Mouse (Mus musculus) limb, embryonic 11.5 days (tissue): ENCODE measurements around the gene Slc26a10. TPM values are rescaled to one million over a fixed set of nuclear protein-coding genes. Genes with fewer than 3 reads are reported as not detected.

Source experiments
- ATAC-seq: fragments of 200-750 bp; cut with Nextera tagmentation; 2 replicates; pipeline ENCODE4 v1.8.0; 2017; ENCODE audit warnings: low read depth; ENCODE audit not compliant: insufficient number of reproducible peaks, low FRiP score, low TSS enrichment
- DNase-seq: peaks from one replicate; pipeline ENCODE4 v3.0.0-alpha.2; 2015; ENCODE audit warnings: low spot score
- H3K27ac ChIP-seq: fragments of 300-500 bp; sonication (generic); replicated peaks from 2 replicates; pipeline ENCODE4 v1.5.1; 2014; ENCODE audit warnings: low read depth, mild to moderate bottlenecking, low read length
- H3K27me3 ChIP-seq: fragments of 300-500 bp; sonication (generic); 2 replicates; pipeline ENCODE4 v1.6.1; 2014; ENCODE audit warnings: mild to moderate bottlenecking, low read length, mixed read lengths; ENCODE audit not compliant: control insufficient read depth, insufficient read depth
- H3K36me3 ChIP-seq: fragments of 300-500 bp; sonication (generic); 2 replicates; pipeline ENCODE4 v1.6.1; 2014; ENCODE audit warnings: mild to moderate bottlenecking, low read length, moderate library complexity, mixed read lengths; ENCODE audit not compliant: control insufficient read depth, insufficient read depth
- H3K4me1 ChIP-seq: fragments of 300-500 bp; sonication (generic); 2 replicates; pipeline ENCODE4 v1.6.1; 2014; ENCODE audit warnings: low read length, mixed read lengths; ENCODE audit not compliant: control insufficient read depth, insufficient read depth
- H3K4me2 ChIP-seq: fragments of 300-500 bp; sonication (generic); 2 replicates; pipeline ENCODE4 v1.6.1; 2014; ENCODE audit warnings: low read depth, mild to moderate bottlenecking, moderate library complexity; ENCODE audit not compliant: severe bottlenecking
- H3K4me3 ChIP-seq: fragments of 300-500 bp; sonication (generic); 2 replicates; pipeline ENCODE4 v1.5.1; 2014; ENCODE audit warnings: low read depth, low read length
- H3K9ac ChIP-seq: fragments of 300-500 bp; sonication (generic); 2 replicates; pipeline ENCODE4 v1.6.1; 2014; ENCODE audit warnings: mild to moderate bottlenecking, low read length
- H3K9me3 ChIP-seq: fragments of 300-500 bp; sonication (generic); 2 replicates; pipeline ENCODE4 v1.6.1; 2016; ENCODE audit warnings: low read length; ENCODE audit not compliant: control insufficient read depth
- WGBS: fragments of 180-500 bp; shearing (Covaris S2); extraction: QIAGEN DNeasy Blood & Tissue Kit; methylation state at CpG from one replicate; pipeline ENCODE4 v1.1.7; 2014; 5-methylcytosine and 5-hydroxymethylcytosine counted together
- polyA plus RNA-seq: library from polyadenylated mRNA; unstranded; fragments of >200 nt; fragmentation: Nextera tagmentation; extraction: Ambion mirVana; gene quantifications from 2 replicates; pipeline ENCODE4 v1.2.1, GENCODE M21; 2014

Gene Slc26a10
- polyA plus RNA-seq, 1 experiment from 2014 or later = 2.7 TPM

- no peak for ATAC-seq
- no peak overlapping the region for H3K9ac ChIP-seq
- peaks cover 4% of the 10 kb centered on the region; the same call in 1 of the 2 replicates for H3K4me1 ChIP-seq
- DNase-seq = peak; percentile 77
- no peak overlapping the region for H3K27ac ChIP-seq
- H3K9me3 ChIP-seq = no peaks in the 10 kb centered on the region
- H3K27me3 ChIP-seq = no peaks in the 10 kb centered on the region
- H3K4me3 ChIP-seq = no peak overlapping the region; the same call in 1 of the 2 replicates
- WGBS = 9% methylated on average over 4 of the region's 4 CpGs
- H3K4me2 ChIP-seq = peak overlapping the region; percentile 40; the same call in 1 of the 2 replicates
- H3K36me3 ChIP-seq = peaks cover 4% of the 10 kb centered on the region; the same call in 1 of the 2 replicates
Observed at GRCm38 (mm10) chr10:127123436-127123805, 57.0 kb downstream of the Slc26a10 start.

- Histone ChIP-seq H3K4me1 (peaks cover 4% of the 10 kb centered on the region; the same call in 1 of the 2 replicates), H3K27me3 (no peaks in the 10 kb centered on the region), H3K9ac (no peak overlapping the region), H3K4me2 (peak overlapping the region; percentile 40), H3K9me3 (no peaks in the 10 kb centered on the region), H3K36me3 (peaks cover 4% of the 10 kb centered on the region; the same call in 1 of the 2 replicates), H3K27ac (no peak overlapping the region), H3K4me3 (no peak overlapping the region; the same call in 1 of the 2 replicates)
- ATAC-seq (no peak), DNase-seq (peak; percentile 60)
- 12% methylated on average over 13 of the region's 13 CpGs for WGBS
Observed at GRCm38 (mm10) chr10:127122784-127123435, 57.5 kb downstream of the Slc26a10 start.

- Histone ChIP-seq H3K27ac (no peak overlapping the region), H3K4me1 (peaks cover 4% of the 10 kb centered on the region; the same call in 1 of the 2 replicates), H3K9ac (no peak overlapping the region), H3K27me3 (no peaks in the 10 kb centered on the region), H3K9me3 (no peaks in the 10 kb centered on the region), H3K36me3 (peaks cover 4% of the 10 kb centered on the region; the same call in 1 of the 2 replicates), H3K4me3 (no peak overlapping the region), H3K4me2 (no peak overlapping the region)
- DNase-seq (no peak), ATAC-seq (no peak)
- 95% methylated on average over 3 of the region's 3 CpGs for WGBS
Observed at GRCm38 (mm10) chr10:127122018-127122417, 58.4 kb downstream of the Slc26a10 start.

Other genes with a start within 250 kb of the Slc26a10 start
- gene Ctdsp2, start 201.9 kb downstream of the Slc26a10 start, polyA plus RNA-seq = 77.3 and 84.9 TPM in 2 replicates
- gene Avil, start 179.9 kb downstream of the Slc26a10 start, polyA plus RNA-seq = 0.07 and 0.16 TPM in 2 replicates
- gene Tsfm, start 149.8 kb downstream of the Slc26a10 start, polyA plus RNA-seq = 87.4 and 91.8 TPM in 2 replicates
- gene Mettl1, start 139.2 kb downstream of the Slc26a10 start, polyA plus RNA-seq = 47.6 and 50.4 TPM in 2 replicates
- gene Eef1akmt3, start 139.1 kb downstream of the Slc26a10 start, polyA plus RNA-seq = 0.19 and 0.31 TPM in 2 replicates
- not detected in 2 replicates for gene Cyp27b1, start 132.4 kb downstream of the Slc26a10 start, polyA plus RNA-seq
- 1.2 and 1.6 TPM in 2 replicates for gene March9, start 120.5 kb downstream of the Slc26a10 start, polyA plus RNA-seq
- 2,988 and 3,194 TPM in 2 replicates for gene Cdk4, start 117.1 kb downstream of the Slc26a10 start, polyA plus RNA-seq
- 123 and 134 TPM in 2 replicates for gene Tspan31, start 110.4 kb downstream of the Slc26a10 start, polyA plus RNA-seq
- gene Agap2, start 105.4 kb downstream of the Slc26a10 start, polyA plus RNA-seq = 0.05 and 0.06 TPM in 2 replicates
- gene Os9, start 59.5 kb downstream of the Slc26a10 start, polyA plus RNA-seq = 29.5 and 32.7 TPM in 2 replicates
- gene B4galnt1, start 15.4 kb downstream of the Slc26a10 start, polyA plus RNA-seq = 3.4 TPM in 2 replicates
- 37.2 and 40.3 TPM in 2 replicates for gene Arhgef25, start 9.4 kb upstream of the Slc26a10 start, polyA plus RNA-seq
- gene Dtx3, start 15.1 kb upstream of the Slc26a10 start, polyA plus RNA-seq = 138 TPM in 2 replicates
- 17.8 and 20.3 TPM in 2 replicates for gene Pip4k2c, start 30.9 kb upstream of the Slc26a10 start, polyA plus RNA-seq
- 2.1 and 3.8 TPM in 2 replicates for gene Kif5a, start 82.7 kb upstream of the Slc26a10 start, polyA plus RNA-seq
- 160 and 170 TPM in 2 replicates for gene Dctn2, start 85.7 kb upstream of the Slc26a10 start, polyA plus RNA-seq
- gene Mbd6, start 108.4 kb upstream of the Slc26a10 start, polyA plus RNA-seq = 17.0 and 17.2 TPM in 2 replicates
- gene Mars, start 131.1 kb upstream of the Slc26a10 start, polyA plus RNA-seq = 167 and 170 TPM in 2 replicates
- gene Arhgap9, start 141.3 kb upstream of the Slc26a10 start, polyA plus RNA-seq = 5.3 and 5.5 TPM in 2 replicates
- 8.5 and 11.2 TPM in 2 replicates for gene Gli1, start 161.3 kb upstream of the Slc26a10 start, polyA plus RNA-seq
- gene Inhbe, start 173.8 kb upstream of the Slc26a10 start, polyA plus RNA-seq = 0.03 and 0.15 TPM in 2 replicates
- gene Inhbc, start 189.8 kb upstream of the Slc26a10 start, polyA plus RNA-seq = 0.15 TPM in 1 of 2 replicates, not detected in the other
- gene R3hdm2, start 199.7 kb upstream of the Slc26a10 start, polyA plus RNA-seq = 35.8 and 45.7 TPM in 2 replicates